Mouse (Mus musculus): ENCODE measurements at regions not wholly inside any gene's neighbourhood (a gene's known extent, or its start where the extent isn't known, plus 50 kb on each side); places are given as distances from the start of the nearest gene placed in this dataset.

- H3K4me3 ChIP-seq (ENCODE audit: low read length), result no peak overlapping the region
- no peak overlapping the region for H3K9ac ChIP-seq (ENCODE audit: low read depth, low read length)
- no peaks in the 10 kb centered on the region for H3K9me3 ChIP-seq (ENCODE audit: control insufficient read depth, low read length)
- no peaks in the 10 kb centered on the region for H3K36me3 ChIP-seq (ENCODE audit: control insufficient read depth, insufficient read depth, low read length)
- WGBS, result 63% methylated on average over 2 of the region's 2 CpGs
- ATAC-seq, result no peak
- no peak overlapping the region for H3K4me2 ChIP-seq (ENCODE audit: low read length)
- H3K27ac ChIP-seq (ENCODE audit: low read depth, low read length), result no peak overlapping the region
- H3K4me1 ChIP-seq (ENCODE audit: control insufficient read depth, insufficient read depth, low read depth, low read length), result no peaks in the 10 kb centered on the region
- H3K27me3 ChIP-seq (replicated peaks; ENCODE audit: control insufficient read depth, insufficient read depth, low read length), result no peaks in the 10 kb centered on the region
These were observed 101.6 kb upstream of the Bank1 start for GRCm38 (mm10) chr3:136427427-136427826.

- H3K27me3 ChIP-seq (replicated peaks; ENCODE audit: control insufficient read depth, insufficient read depth, low read length), result no peaks in the 10 kb centered on the region
- ATAC-seq, result no peak
- 75% methylated on average over 8 of the region's 8 CpGs for WGBS
- H3K9me3 ChIP-seq (ENCODE audit: control insufficient read depth, low read length), result no peaks in the 10 kb centered on the region
- no peaks in the 10 kb centered on the region for H3K36me3 ChIP-seq (ENCODE audit: control insufficient read depth, insufficient read depth, low read length)
- H3K4me1 ChIP-seq (ENCODE audit: control insufficient read depth, insufficient read depth, low read depth, low read length), result no peaks in the 10 kb centered on the region
- H3K4me2 ChIP-seq (ENCODE audit: low read length), result no peak overlapping the region
- no peak overlapping the region for H3K27ac ChIP-seq (ENCODE audit: low read depth, low read length)
- no peak overlapping the region for H3K4me3 ChIP-seq (ENCODE audit: low read length)
- no peak overlapping the region for H3K9ac ChIP-seq (ENCODE audit: low read depth, low read length)
These were observed 100.8 kb upstream of the Bank1 start for GRCm38 (mm10) chr3:136426539-136427194.

GRCm38 (mm10) chr3:136421969-136422614 is 96.2 kb upstream of the Bank1 start:
- Histone ChIP-seq H3K27ac (ENCODE audit: low read depth, low read length) (no peak overlapping the region), H3K27me3 (replicated peaks; ENCODE audit: control insufficient read depth, insufficient read depth, low read length) (no peaks in the 10 kb centered on the region), H3K9me3 (ENCODE audit: control insufficient read depth, low read length) (no peaks in the 10 kb centered on the region), H3K9ac (ENCODE audit: low read depth, low read length) (no peak overlapping the region), H3K4me2 (ENCODE audit: low read length) (no peak overlapping the region), H3K4me3 (ENCODE audit: low read length) (no peak overlapping the region), H3K36me3 (ENCODE audit: control insufficient read depth, insufficient read depth, low read length) (no peaks in the 10 kb centered on the region), H3K4me1 (ENCODE audit: control insufficient read depth, insufficient read depth, low read depth, low read length) (no peaks in the 10 kb centered on the region)
- 81% methylated on average over 10 of the region's 10 CpGs for WGBS
- no peak for ATAC-seq

- H3K4me2 ChIP-seq (ENCODE audit: low read length), result no peak overlapping the region
- H3K4me3 ChIP-seq (ENCODE audit: low read length), result no peak overlapping the region
- H3K9ac ChIP-seq (ENCODE audit: low read depth, low read length), result no peak overlapping the region
- WGBS, result 74% methylated on average over 8 of the region's 8 CpGs
- H3K9me3 ChIP-seq (ENCODE audit: control insufficient read depth, low read length), result no peaks in the 10 kb centered on the region
- no peak for ATAC-seq
- H3K27me3 ChIP-seq (replicated peaks; ENCODE audit: control insufficient read depth, insufficient read depth, low read length), result no peaks in the 10 kb centered on the region
- no peaks in the 10 kb centered on the region for H3K36me3 ChIP-seq (ENCODE audit: control insufficient read depth, insufficient read depth, low read length)
- no peaks in the 10 kb centered on the region for H3K4me1 ChIP-seq (ENCODE audit: control insufficient read depth, insufficient read depth, low read depth, low read length)
- H3K27ac ChIP-seq (ENCODE audit: low read depth, low read length), result no peak overlapping the region
These were observed 79.7 kb upstream of the Bank1 start for GRCm38 (mm10) chr3:136405606-136406005.

- ATAC-seq, result no peak
- no peak overlapping the region for H3K4me3 ChIP-seq (ENCODE audit: low read length)
- no peak overlapping the region for H3K4me2 ChIP-seq (ENCODE audit: low read length)
- WGBS, result 79% methylated on average over 4 of the region's 4 CpGs
- H3K4me1 ChIP-seq (ENCODE audit: control insufficient read depth, insufficient read depth, low read depth, low read length), result no peaks in the 10 kb centered on the region
- no peaks in the 10 kb centered on the region for H3K9me3 ChIP-seq (ENCODE audit: control insufficient read depth, low read length)
- H3K9ac ChIP-seq (ENCODE audit: low read depth, low read length), result no peak overlapping the region
- no peak overlapping the region for H3K27ac ChIP-seq (ENCODE audit: low read depth, low read length)
- H3K36me3 ChIP-seq (ENCODE audit: control insufficient read depth, insufficient read depth, low read length), result no peaks in the 10 kb centered on the region
- no peaks in the 10 kb centered on the region for H3K27me3 ChIP-seq (replicated peaks; ENCODE audit: control insufficient read depth, insufficient read depth, low read length)
These were observed 57.4 kb upstream of the Bank1 start for GRCm38 (mm10) chr3:136383282-136383681.

- Histone ChIP-seq H3K4me1 (ENCODE audit: control insufficient read depth, insufficient read depth, low read depth, low read length) (no peaks in the 10 kb centered on the region), H3K27ac (ENCODE audit: low read depth, low read length) (no peak overlapping the region), H3K4me3 (ENCODE audit: low read length) (no peak overlapping the region), H3K9me3 (ENCODE audit: control insufficient read depth, low read length) (no peaks in the 10 kb centered on the region), H3K27me3 (replicated peaks; ENCODE audit: control insufficient read depth, insufficient read depth, low read length) (no peaks in the 10 kb centered on the region), H3K36me3 (ENCODE audit: control insufficient read depth, insufficient read depth, low read length) (no peaks in the 10 kb centered on the region), H3K9ac (ENCODE audit: low read depth, low read length) (no peak overlapping the region), H3K4me2 (ENCODE audit: low read length) (no peak overlapping the region)
- no peak for ATAC-seq
- 68% methylated on average over 7 of the region's 7 CpGs for WGBS
These were observed 54.8 kb upstream of the Bank1 start for GRCm38 (mm10) chr3:136380644-136381043.

GRCm38 (mm10) chr3:136379741-136380398 is 54.0 kb upstream of the Bank1 start:
- no peak overlapping the region for H3K4me2 ChIP-seq (ENCODE audit: low read length)
- no peak overlapping the region for H3K4me3 ChIP-seq (ENCODE audit: low read length)
- H3K27ac ChIP-seq (ENCODE audit: low read depth, low read length), result no peak overlapping the region
- H3K36me3 ChIP-seq (ENCODE audit: control insufficient read depth, insufficient read depth, low read length), result no peaks in the 10 kb centered on the region
- H3K4me1 ChIP-seq (ENCODE audit: control insufficient read depth, insufficient read depth, low read depth, low read length), result no peaks in the 10 kb centered on the region
- ATAC-seq, result no peak
- H3K9ac ChIP-seq (ENCODE audit: low read depth, low read length), result no peak overlapping the region
- WGBS, result 91% methylated on average over 6 of the region's 6 CpGs
- no peaks in the 10 kb centered on the region for H3K9me3 ChIP-seq (ENCODE audit: control insufficient read depth, low read length)
- no peaks in the 10 kb centered on the region for H3K27me3 ChIP-seq (replicated peaks; ENCODE audit: control insufficient read depth, insufficient read depth, low read length)

- Histone ChIP-seq H3K9me3 (ENCODE audit: control insufficient read depth, low read length) (no peaks in the 10 kb centered on the region), H3K4me1 (ENCODE audit: control insufficient read depth, insufficient read depth, low read depth, low read length) (no peaks in the 10 kb centered on the region), H3K27me3 (replicated peaks; ENCODE audit: control insufficient read depth, insufficient read depth, low read length) (no peaks in the 10 kb centered on the region), H3K4me2 (ENCODE audit: low read length) (no peak overlapping the region), H3K4me3 (ENCODE audit: low read length) (no peak overlapping the region), H3K9ac (ENCODE audit: low read depth, low read length) (no peak overlapping the region), H3K27ac (ENCODE audit: low read depth, low read length) (no peak overlapping the region), H3K36me3 (ENCODE audit: control insufficient read depth, insufficient read depth, low read length) (no peaks in the 10 kb centered on the region)
- ATAC-seq, result no peak
- WGBS, result 79% methylated on average over 4 of the region's 4 CpGs
These were observed 51.0 kb upstream of the Bank1 start for GRCm38 (mm10) chr3:136376893-136377292.
